Mouse (Mus musculus) right cerebral cortex, postnatal 14 days (tissue): ENCODE measurements at regions not wholly inside any gene's neighbourhood (a gene's known extent, or its start where the extent isn't known, plus 50 kb on each side); places are given as distances from the start of the nearest gene placed in this dataset.

Source experiments
- DNase-seq: peaks from one replicate; pipeline ENCODE4 v3.0.0; 2022

DNA sequence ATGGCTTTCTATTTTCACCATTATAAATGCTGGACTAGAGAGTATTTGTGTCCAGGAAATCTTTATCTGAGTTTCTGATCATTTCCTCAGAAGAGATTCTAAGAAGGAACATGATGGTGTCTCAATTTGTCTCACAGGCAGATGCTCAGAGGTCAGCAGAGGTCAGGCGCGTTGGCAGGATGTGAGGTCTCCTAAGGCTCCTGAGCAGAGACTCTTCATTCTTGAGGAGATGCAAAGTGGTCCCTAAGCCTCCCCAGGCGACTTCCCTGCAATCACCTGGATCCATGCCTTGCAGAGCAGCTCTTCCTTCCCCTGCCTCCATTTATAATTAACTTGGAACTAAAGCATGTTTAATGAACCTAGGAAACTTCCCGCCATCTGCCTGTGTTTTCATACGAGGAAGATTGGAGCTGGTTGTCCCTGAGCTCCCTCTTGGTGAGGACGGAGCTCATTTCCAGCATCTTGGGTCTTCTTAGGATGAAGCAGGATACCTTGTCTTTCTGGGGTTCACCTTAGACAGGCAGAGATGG, 71.8 kb downstream of the Arf2 start:
- peak; percentile 33 for DNase-seq

DNA sequence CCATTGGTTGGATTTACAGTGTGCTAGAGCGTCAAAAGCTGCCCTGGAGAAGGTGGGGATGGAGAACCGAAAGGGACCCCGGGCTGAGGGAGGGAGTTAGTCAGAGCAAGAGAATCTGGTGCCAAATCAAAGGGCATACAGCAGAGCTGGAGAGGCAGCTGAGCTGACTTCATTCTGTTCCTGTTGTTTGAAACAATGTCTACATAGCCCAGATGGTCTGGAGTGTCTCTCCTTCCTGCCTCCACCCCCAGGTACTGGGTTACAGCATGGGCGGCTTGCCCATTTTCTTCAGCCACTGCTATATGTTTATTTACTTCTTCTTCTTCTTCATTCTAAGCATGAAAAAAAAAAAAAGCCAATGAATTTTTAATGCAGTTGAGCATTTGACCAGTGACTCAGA, 78.7 kb downstream of the Arf2 start:
- DNase-seq, result no peak

DNA sequence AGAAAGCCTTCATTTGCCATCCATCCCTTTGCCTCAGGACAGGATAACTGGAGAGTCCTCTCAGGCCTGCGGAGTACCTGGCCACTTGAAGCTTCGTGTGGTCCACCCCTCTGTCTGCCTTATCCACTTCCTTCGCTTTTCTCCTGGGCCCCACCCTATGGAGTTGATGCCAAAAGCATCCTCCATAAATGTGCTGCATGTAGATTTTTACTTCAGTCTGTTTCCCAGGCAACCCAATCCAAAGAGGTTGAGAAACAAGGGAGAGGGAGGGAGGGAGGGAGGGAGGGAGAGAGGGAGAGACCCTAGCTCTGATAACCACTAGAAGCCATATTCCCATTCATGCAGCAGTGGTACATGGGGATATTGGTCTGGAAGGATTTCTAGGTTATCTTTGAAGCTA, 80.7 kb upstream of the Crhr1 start:
- DNase-seq, result no peak

DNA sequence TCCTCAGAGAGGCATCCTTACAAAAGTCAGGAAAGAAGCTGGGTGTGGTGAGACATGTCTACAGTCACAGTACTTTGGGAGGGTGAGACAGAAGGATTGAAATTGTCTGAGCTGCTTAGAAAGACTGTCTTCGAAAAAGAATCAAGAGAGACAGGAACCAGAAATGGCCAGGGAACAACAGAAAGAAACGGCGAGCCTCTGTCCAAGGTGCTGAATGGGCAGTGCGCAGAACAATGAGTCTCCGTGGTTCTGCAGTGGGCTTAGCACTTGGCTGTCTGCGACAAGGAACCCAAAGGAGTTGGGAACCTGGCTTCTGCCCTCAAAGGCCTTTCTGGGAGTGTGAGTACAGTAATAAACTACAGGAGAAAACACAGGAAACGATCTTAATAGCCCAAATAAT, 79.4 kb upstream of the Crhr1 start:
- DNase-seq, result no peak

DNA sequence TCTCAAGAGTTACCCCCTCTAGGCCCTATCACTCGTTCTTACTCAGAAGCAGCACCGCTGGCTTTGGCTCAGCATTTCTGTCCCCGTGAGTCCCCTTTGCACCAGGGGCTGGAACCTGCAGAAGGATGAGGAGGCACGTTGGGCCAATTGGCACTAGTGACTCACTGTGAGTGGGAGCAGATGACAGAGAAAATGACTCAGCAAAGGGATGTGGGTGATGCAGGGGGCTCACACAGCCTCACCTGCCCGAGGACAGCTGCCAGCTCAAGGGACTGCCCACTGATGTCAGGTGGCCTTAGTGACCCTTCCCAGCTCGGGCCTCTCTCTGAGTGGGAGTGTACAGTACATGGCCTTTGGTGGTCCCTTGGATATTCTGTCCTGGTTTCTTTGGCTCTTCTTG, 76.7 kb upstream of the Crhr1 start:
- no peak for DNase-seq

DNA sequence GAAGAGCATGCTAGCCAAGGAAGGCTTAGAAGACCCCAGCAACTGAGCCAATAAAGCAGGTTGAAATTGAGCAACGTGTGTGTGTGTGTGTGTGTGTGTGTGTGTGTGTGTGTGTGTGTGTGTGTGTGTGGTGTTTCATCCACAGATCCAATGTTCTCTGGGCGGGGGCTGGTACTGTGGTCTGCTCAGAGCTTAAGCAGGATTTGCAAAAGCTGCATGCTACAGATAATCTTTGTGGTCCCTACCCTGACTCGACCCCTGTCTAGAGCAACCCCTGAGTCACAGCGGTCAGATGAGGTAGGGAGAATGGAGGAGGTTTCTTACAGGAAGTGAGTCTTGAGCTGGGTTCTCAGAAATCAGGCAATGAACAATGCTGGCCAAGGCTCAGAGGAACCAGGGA, 75.6 kb upstream of the Crhr1 start:
- no peak for DNase-seq

DNA sequence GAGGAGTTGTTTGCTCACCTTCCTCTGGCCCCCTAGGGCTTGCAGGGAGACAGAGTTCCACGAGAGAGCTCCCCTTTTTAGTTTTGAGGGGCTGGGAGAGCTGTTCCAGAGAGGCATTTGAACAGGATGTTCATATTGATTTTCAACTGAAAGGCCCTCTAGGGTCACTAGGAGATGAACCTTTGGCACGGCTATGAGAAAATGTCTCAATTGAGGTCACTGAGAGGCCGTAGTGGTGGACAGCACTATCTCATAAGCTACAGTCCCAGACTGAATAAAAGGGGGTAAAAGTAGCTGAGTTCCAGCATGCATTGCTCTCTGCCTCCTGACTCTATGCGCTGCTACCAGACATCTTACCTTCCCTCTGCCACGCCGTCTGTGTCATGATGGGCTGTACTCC, 74.1 kb upstream of the Crhr1 start:
- DNase-seq, result no peak

DNA sequence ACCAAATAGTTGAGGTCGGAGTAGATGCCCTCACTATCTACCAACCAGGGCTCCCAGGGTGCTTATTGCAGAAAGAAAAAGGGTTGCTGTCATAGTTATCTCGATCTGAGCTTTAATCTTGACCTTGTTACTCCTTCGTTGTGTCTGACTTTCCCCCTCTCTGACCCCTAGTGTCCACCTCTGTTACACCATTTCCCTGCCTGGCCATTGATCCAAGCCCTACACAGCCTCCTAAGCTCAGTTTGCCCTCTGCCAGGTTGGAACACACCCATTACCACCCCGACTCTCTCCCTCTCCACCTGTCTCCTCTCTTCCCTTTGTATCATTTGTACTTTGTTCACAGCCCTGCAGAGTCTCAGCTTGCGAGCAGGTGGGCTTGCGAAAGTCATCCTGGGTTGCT, 73.6 kb upstream of the Crhr1 start:
- DNase-seq, result no peak

DNA sequence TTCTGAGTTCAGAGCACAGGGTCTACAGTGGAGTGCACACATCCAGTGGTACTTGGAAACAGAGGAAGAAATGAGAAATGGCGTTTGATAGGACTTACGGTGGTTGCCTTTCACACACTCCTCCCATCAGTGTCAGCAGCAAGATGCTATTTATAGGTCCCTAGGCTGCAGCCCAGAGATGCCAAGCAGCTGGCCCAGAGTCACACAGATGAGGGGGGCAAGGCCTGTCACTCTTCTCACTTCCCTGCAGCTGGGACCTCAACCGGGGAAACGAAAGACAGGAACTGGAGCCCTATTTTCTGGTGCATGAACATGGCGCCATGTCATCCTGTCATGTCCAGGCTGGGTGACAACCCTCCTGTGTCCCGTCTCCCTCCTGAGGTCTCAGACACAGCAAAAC, 71.3 kb upstream of the Crhr1 start:
- DNase-seq, result no peak

DNA sequence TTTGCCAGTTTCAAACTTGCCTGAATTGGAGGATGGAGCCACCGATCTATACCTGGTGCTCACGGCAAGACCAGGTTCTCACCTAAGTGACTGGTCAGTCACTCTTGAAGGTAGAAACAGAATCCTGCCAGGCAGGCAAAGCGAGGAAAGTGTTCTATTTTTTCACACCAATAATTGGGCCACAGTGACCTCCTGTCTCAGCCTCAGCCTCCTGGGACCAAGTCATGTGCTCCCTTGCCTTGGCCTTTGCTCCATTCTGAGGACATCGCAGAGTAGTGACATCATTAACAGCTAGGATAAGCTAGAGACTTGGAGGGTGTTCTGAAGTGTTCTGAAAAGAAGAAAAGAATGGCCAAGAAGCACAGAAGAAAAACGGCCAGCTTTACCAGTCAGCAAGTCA, 67.5 kb upstream of the Crhr1 start:
- DNase-seq, result no peak

DNA sequence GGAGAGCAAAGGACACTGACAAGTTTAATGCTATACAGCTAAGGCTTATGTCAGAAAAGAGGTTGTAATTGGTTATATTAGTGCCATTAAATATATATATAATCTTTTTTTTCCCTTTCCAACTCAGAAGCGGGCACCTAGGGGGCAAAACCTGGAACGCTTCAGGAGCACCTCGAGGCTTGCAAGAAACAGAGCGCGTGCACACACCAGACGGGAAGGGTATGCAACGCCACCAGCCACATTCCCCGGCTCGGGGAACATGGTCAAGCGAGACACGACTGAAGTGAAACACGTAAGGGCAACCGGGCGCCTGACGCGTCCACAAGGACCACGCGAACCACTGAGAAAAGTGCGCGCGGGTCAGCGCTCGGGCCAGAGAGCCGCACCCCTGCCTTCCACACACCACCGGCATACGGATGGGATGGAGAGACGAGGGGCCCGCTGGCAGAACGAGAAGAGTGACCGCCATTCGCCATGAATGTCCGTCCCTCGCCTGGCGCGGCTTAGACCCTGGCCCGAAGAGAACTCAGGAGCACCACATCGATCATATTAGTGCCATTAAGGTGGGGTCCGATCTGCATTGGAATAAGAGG, 60.0 kb upstream of the Crhr1 start:
- no peak for DNase-seq

DNA sequence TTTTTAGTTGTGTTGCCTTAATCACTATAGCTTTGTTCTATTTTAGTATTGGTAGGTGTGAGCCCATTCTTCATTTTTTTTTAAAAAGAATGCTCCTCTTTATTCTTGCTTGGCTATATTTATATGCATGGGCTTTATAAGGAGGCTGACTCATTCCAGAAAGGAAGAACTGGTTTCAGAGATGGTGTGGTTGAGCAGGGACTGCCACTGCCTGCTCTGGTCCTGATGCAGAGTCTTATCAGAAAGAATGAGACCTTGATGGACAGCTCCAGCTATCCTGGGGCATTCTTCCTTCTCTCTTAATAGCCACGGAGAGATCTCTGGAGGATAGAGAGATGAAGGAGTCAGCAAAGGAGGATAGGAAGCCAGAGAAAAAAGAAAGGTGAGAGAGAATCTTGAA, 57.9 kb upstream of the Crhr1 start:
- no peak for DNase-seq

DNA sequence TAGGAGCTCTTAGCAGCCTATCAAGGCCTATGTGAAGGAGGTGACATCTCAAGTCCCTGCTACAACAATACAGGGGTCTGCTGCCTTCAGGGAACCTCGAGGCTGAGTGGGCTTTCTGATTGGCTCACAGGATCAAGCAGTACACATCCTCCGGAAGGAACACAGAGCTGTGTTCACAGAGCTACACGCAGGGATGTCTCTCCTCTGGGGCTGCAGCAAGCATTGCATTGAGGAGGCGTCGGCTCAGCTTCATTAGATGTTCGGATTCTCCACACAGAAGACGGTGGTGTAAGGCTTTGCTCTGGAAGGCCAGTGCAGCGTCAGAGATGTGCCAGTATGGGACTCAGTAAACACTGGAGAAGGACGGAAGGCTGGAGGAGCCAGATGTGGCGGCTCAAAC, 57.3 kb upstream of the Crhr1 start:
- DNase-seq, result no peak

DNA sequence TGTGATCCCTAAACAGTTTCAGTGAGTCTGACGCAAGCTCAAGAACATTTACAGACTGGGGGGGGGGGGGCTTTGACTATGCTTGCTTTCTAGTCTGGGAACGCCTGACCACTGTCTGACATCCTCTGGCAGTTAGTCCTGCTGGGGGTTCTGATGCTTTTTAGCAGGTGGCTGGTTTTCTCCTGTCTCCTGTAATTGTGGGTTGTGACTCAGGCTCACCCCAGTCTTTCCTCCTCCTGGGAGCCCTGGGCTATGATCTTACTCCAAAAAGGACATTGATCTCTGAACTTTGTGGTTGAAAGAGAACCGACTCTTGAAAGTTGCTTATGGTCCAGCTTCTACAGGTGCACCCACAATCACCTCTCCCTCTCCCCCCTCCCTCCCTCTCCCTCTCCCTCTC, 50.6 kb upstream of the Crhr1 start:
- DNase-seq, result no peak
